Mouse (Mus musculus) CD8-positive naive resting alpha-beta T cell, adult 57 days (primary cell): ENCODE data around the gene Ablim2. TPM values are rescaled to one million over a fixed set of nuclear protein-coding genes. Genes with fewer than 3 reads are reported as not detected.

Experiments
- total RNA-seq: library from RNA; stranded (reverse); gene quantifications from one replicate; pipeline ENCODE4 v1.2.4, GENCODE M21; 2023

Gene Ablim2
- total RNA-seq, result 2.0 TPM

DNA sequence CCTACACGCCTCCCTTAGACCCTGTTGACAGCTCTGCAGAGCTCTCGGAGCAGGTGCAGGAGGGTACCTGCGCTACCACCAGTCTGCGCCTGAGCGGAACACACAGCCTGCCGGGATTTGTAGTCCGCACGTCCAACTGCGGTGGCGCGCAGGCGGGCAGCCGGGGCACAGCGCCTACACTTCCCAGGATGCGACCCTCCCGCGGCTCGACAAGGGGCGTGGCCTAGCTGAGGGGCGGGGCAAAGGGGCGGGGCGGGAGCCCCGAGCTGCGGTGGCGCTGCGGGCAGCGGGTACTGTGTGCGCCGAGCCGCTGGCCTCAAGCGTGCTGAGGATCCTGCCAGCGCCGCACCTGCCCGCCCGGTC, at the start of gene Ablim2:
Ablim2 (plus strand) TSS at position 242 of the 363 bp plus-strand sequence.

DNA sequence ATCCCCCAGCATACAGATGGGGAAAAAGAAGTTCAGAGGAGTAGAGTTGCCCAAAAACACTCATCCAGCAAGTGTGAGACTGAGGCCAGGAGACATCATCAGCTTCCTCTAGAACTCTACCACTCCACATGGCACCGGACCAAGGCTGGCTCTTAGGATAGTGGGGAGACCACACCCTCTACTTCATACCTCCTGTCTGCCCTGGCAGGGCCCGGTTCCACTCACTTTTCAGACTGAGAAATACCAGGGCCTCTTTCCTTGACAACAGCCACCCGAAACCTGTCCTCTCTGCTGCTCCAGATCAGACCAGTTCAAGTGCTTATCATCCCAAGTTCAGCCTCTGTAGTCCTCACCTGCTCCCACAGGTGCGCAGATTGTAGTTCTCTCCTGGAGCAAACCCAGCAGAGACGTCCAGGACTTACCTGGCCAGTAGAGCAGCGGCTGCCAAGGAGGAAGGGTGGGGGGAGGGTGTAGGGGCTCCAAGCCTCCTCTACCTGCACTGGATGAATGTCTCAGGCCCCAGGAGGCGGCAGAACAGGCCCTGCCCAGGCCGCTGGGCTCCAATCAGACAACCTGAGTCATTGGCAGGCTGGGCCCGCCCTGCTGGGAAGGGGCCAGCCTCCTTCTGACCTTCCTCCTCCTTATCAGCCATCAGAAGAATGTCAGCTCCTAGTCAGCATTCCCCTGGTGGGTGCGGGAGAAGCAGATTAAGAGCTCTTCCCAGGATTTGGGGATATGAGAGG, 18.0 kb upstream of the Ablim2 start, which contains the start of gene Sh3tc1:
Sh3tc1 (minus strand) TSS at position 452 of the 743 bp plus-strand sequence.

GRCm38 (mm10) chr5:35893093-35893804, 135.6 kb downstream of the Ablim2 start, which contains the start of gene Afap1:
TSS of gene Afap1 (plus strand) at chr5:35893319.

Other genes with a start within 250 kb of the Ablim2 start
- not detected for gene Cpz, start 232.2 kb upstream of the Ablim2 start, total RNA-seq
- gene Trmt44, start 182.8 kb upstream of the Ablim2 start, total RNA-seq, result 8.4 TPM
- 59.1 TPM for gene Acox3, start 174.8 kb upstream of the Ablim2 start, total RNA-seq
- not detected for gene Htra3, start 78.1 kb upstream of the Ablim2 start, total RNA-seq
- 5.0 TPM for gene Sh3tc1, start 17.9 kb upstream of the Ablim2 start, total RNA-seq
- 19.8 TPM for gene Afap1, start 135.4 kb downstream of the Ablim2 start, total RNA-seq